Mouse (Mus musculus) lung, postnatal 0 days (tissue): ENCODE measurements at regions not wholly inside any gene's neighbourhood (a gene's known extent, or its start where the extent isn't known, plus 50 kb on each side); places are given as distances from the start of the nearest gene placed in this dataset.

ENCODE experiments used
- ATAC-seq: fragments of 200-750 bp; cut with Nextera tagmentation; 2 replicates; pipeline ENCODE4 v1.8.0; 2017; ENCODE audit warnings: moderate library complexity
- DNase-seq: peaks from one replicate; pipeline ENCODE4 v3.0.0-alpha.2; 2016; ENCODE audit warnings: low spot score
- H3K27ac ChIP-seq: fragments of 300-500 bp; sonication (generic); 2 replicates; pipeline ENCODE4 v1.5.1; 2014; ENCODE audit warnings: antibody characterized with exemption, mild to moderate bottlenecking, low read length, mixed read lengths
- H3K27me3 ChIP-seq: fragments of 300-500 bp; sonication (generic); replicated peaks from 2 replicates; pipeline ENCODE4 v1.6.1; 2014; ENCODE audit warnings: low read length, mixed read lengths; ENCODE audit not compliant: insufficient read depth
- H3K36me3 ChIP-seq: fragments of 300-500 bp; sonication (generic); 2 replicates; pipeline ENCODE4 v1.6.1; 2014; ENCODE audit warnings: low read length, mixed read lengths; ENCODE audit not compliant: insufficient read depth
- H3K4me1 ChIP-seq: fragments of 300-500 bp; sonication (generic); 2 replicates; pipeline ENCODE4 v1.6.1; 2014; ENCODE audit warnings: antibody characterized with exemption, low read depth, low read length, mixed read lengths; ENCODE audit not compliant: insufficient read depth
- H3K4me2 ChIP-seq: fragments of 300-500 bp; sonication (generic); replicated peaks from 2 replicates; pipeline ENCODE4 v1.6.1; 2014; ENCODE audit warnings: low read depth, mild to moderate bottlenecking, low read length, moderate library complexity, mixed read lengths
- H3K4me3 ChIP-seq: fragments of 300-500 bp; sonication (generic); 2 replicates; pipeline ENCODE4 v1.5.1; 2014; ENCODE audit warnings: low read depth, low read length
- H3K9ac ChIP-seq: fragments of 300-500 bp; sonication (generic); replicated peaks from 2 replicates; pipeline ENCODE4 v1.6.1; 2014; ENCODE audit warnings: low read depth, mild to moderate bottlenecking
- H3K9me3 ChIP-seq: fragments of 300-500 bp; sonication (generic); 2 replicates; pipeline ENCODE4 v1.6.1; 2016; ENCODE audit warnings: low read length, mixed read lengths
- CTCF ChIP-seq: IDR thresholded peaks from 2 replicates; pipeline ENCODE4 v1.5.1; 2016; ENCODE audit warnings: antibody characterized with exemption, mild to moderate bottlenecking
- EP300 ChIP-seq: IDR thresholded peaks from 2 replicates; pipeline ENCODE4 v1.6.1; 2016; ENCODE audit warnings: antibody characterized with exemption, mild to moderate bottlenecking, control low read depth
- WGBS: fragments of 180-500 bp; shearing (Covaris S2); extraction: QIAGEN DNeasy Blood & Tissue Kit; methylation state at CpG from one replicate; pipeline ENCODE4 v1.1.7; 2014; 5-methylcytosine and 5-hydroxymethylcytosine counted together

DNA sequence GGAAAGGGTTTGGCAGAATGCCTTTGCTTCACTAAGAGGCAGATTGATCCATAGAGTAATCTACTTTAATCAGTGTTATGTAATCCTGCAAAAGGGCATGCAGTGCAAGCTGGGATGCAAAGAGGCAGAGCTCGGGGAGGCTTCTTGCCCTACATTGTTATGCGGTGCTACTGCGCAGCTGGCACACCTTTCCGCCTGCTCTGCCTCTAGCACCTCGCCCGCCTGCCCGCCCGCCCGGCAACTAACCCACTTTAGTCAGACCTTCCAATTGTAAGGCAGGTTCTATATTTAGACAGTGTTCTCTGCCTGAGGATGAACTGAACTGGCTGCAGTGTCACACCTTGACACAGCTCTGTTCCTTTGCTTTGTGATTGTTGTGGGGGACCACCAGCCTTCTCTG, 60.7 kb upstream of the Gm6657 start:
- Histone ChIP-seq H3K27me3 (no peaks in the 10 kb centered on the region), H3K9me3 (no peaks in the 10 kb centered on the region), H3K4me1 (no peaks in the 10 kb centered on the region), H3K27ac (no peak overlapping the region), H3K36me3 (no peaks in the 10 kb centered on the region), H3K4me2 (no peak overlapping the region), H3K4me3 (no peak overlapping the region), H3K9ac (no peak overlapping the region)
- no peak for ATAC-seq
- WGBS, result 57% methylated on average over 9 of the region's 9 CpGs
- DNase-seq, result no peak
- TF ChIP-seq CTCF (no peak), EP300 (no peak)

DNA sequence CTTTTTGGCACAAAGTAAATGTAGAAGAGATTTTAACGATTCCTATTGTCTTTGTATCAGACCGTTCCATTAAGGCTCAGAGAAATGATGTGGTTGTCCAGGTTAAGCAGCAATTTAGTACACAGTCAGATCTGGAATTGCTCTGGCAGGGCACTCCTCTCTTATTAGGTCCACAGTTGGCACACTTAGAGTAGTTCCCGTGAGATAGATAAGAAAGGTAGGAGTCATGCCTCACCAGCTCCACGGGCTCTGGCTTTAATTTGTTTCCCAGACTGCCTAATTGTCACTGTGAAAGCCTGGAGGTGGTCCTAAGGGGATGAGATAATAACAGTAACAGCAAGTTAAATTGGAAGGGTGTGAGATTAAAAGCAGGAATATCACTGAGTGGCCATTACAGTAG, 60.1 kb upstream of the Gm6657 start:
- TF ChIP-seq EP300 (no peak), CTCF (no peak)
- no peak overlapping the region for H3K9ac ChIP-seq
- no peak overlapping the region for H3K27ac ChIP-seq
- H3K9me3 ChIP-seq, result no peaks in the 10 kb centered on the region
- no peaks in the 10 kb centered on the region for H3K36me3 ChIP-seq
- no peak overlapping the region for H3K4me2 ChIP-seq
- ATAC-seq, result no peak
- H3K4me1 ChIP-seq, result no peaks in the 10 kb centered on the region
- no peaks in the 10 kb centered on the region for H3K27me3 ChIP-seq
- 62% methylated on average over 4 of the region's 4 CpGs for WGBS
- no peak overlapping the region for H3K4me3 ChIP-seq
- DNase-seq, result no peak

DNA sequence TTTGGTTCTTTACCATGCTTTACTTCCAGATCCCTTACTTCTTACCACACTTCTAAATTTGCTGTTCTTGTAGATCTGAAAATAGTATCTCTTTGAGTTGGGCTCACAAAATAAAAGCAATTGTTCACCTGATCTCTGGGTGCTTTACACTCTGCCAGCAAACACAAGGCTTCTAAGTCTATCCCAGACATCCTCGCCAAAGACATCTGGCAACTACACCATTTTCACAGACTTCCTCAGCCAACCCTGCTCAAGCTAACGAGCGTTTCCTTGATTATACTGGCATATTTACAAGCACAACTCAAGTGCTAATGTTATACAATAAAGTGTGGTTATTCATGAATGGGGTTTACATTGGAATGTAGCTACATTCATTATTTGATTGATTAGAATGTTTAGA, 56.8 kb upstream of the Gm6657 start:
- 57% methylated on average over 3 of the region's 3 CpGs for WGBS
- H3K4me2 ChIP-seq, result no peak overlapping the region
- H3K27ac ChIP-seq, result no peak overlapping the region
- no peaks in the 10 kb centered on the region for H3K4me1 ChIP-seq
- ATAC-seq (no peak), DNase-seq (no peak)
- H3K9me3 ChIP-seq, result no peaks in the 10 kb centered on the region
- no peaks in the 10 kb centered on the region for H3K27me3 ChIP-seq
- no peak overlapping the region for H3K4me3 ChIP-seq
- no peaks in the 10 kb centered on the region for H3K36me3 ChIP-seq
- TF ChIP-seq EP300 (no peak), CTCF (no peak)
- H3K9ac ChIP-seq, result no peak overlapping the region

- no peak for TF ChIP-seq EP300
- no peak for TF ChIP-seq CTCF
Measured at GRCm38 (mm10) chr12:78138467-78138866, 55.6 kb upstream of the Gm6657 start.

More at GRCm38 (mm10) chr12:78138467-78138866, 55.6 kb upstream of the Gm6657 start:
- Histone ChIP-seq H3K4me1 (no peaks in the 10 kb centered on the region), H3K27me3 (no peaks in the 10 kb centered on the region), H3K9ac (no peak overlapping the region), H3K27ac (no peak overlapping the region), H3K9me3 (no peaks in the 10 kb centered on the region), H3K4me2 (no peak overlapping the region), H3K36me3 (no peaks in the 10 kb centered on the region), H3K4me3 (no peak overlapping the region)
- DNase-seq (no peak), ATAC-seq (no peak)
- WGBS, result 73% methylated on average over 1 of the region's 1 CpGs
